Mouse (Mus musculus) CD4-positive, CD25-positive, alpha-beta regulatory T cell, adult 4 months (primary cell): Measurements from ENCODE around the gene Rad51b. TPM values are rescaled to one million over a fixed set of nuclear protein-coding genes. Genes with fewer than 3 reads are reported as not detected.
A peak's percentile ranks its signal among the peaks of the same experiment; 100 is the strongest.

Experiments used
- ATAC-seq: one replicate; pipeline ENCODE4 v1.8.0; 2017
- polyA plus RNA-seq, 2 experiments: library from polyadenylated mRNA; unstranded; fragments of 100-300 nt; shearing (Covaris generic); gene quantifications; one replicate each; pipeline ENCODE4 v1.2.1; 2017

Rad51b gene
- polyA plus RNA-seq, 2 experiments from 2014 or later, result 3.7 to 4.5 TPM

GRCm38 (mm10) chr12:79846247-79847151 lies 549.4 kb downstream of the Rad51b start:
- ATAC-seq, result no peak

GRCm38 (mm10) chr12:79848539-79848938 lies 551.5 kb downstream of the Rad51b start:
- no peak for ATAC-seq

- ATAC-seq, result no peak
Observed at GRCm38 (mm10) chr12:79850021-79850420, 552.9 kb downstream of the Rad51b start.

GRCm38 (mm10) chr12:79851898-79852297 lies 554.8 kb downstream of the Rad51b start:
- no peak for ATAC-seq

GRCm38 (mm10) chr12:79852606-79853005 lies 555.5 kb downstream of the Rad51b start:
- no peak for ATAC-seq

- no peak for ATAC-seq
Observed at GRCm38 (mm10) chr12:79853901-79854490, 556.9 kb downstream of the Rad51b start.

GRCm38 (mm10) chr12:79854507-79854906 lies 557.4 kb downstream of the Rad51b start:
- ATAC-seq, result peak; percentile 56

- no peak for ATAC-seq
Observed at GRCm38 (mm10) chr12:79856116-79856909, 559.2 kb downstream of the Rad51b start.

GRCm38 (mm10) chr12:79857704-79858103 lies 560.6 kb downstream of the Rad51b start:
- ATAC-seq, result no peak

- peak; percentile 72 for ATAC-seq
Observed at GRCm38 (mm10) chr12:79858336-79858735, 561.3 kb downstream of the Rad51b start.

GRCm38 (mm10) chr12:79859354-79860247 lies 562.5 kb downstream of the Rad51b start:
- ATAC-seq, result no peak

GRCm38 (mm10) chr12:79860248-79860555 lies 563.1 kb downstream of the Rad51b start:
- ATAC-seq, result no peak

Other genes starting within 250 kb of the Rad51b start
- 10 to 100 TPM; 31.8 to 35.7 TPM for gene Pigh, start 207.6 kb upstream of the Rad51b start, polyA plus RNA-seq
- under 1 TPM in 1 of 2 experiments, not detected in 1; 0.38 TPM for gene Arg2, start 166.5 kb upstream of the Rad51b start, polyA plus RNA-seq
- 10 to 100 TPM; 70.9 to 80.2 TPM for gene Vti1b, start 124.6 kb upstream of the Rad51b start, polyA plus RNA-seq
- gene Rdh11, start 105.0 kb upstream of the Rad51b start, polyA plus RNA-seq, result 10 to 100 TPM; 16.0 to 19.2 TPM
- 10 to 100 TPM; 12.5 to 14.8 TPM for gene Rdh12, start 88.4 kb upstream of the Rad51b start, polyA plus RNA-seq
- gene Zfyve26, start 978 bp upstream of the Rad51b start, polyA plus RNA-seq, result 10 to 100 TPM; 23.1 to 37.7 TPM